Mouse (Mus musculus) lung, embryonic 15.5 days (tissue): Measurements from ENCODE around the gene Topbp1. TPM values are rescaled to one million over a fixed set of nuclear protein-coding genes. Genes with fewer than 3 reads are reported as not detected.

Experiments
- ATAC-seq: fragments of 200-750 bp; cut with Nextera tagmentation; 2 replicates; pipeline ENCODE4 v1.8.0; 2017; ENCODE audit warnings: moderate number of reproducible peaks, borderline replicate concordance; ENCODE audit not compliant: low FRiP score, low TSS enrichment; ENCODE audit errors: extremely low read depth
- H3K27ac ChIP-seq: fragments of 300-500 bp; sonication (generic); 2 replicates; pipeline ENCODE4 v1.5.1; 2015; ENCODE audit warnings: moderate library complexity, mild to moderate bottlenecking, inconsistent platforms
- H3K27me3 ChIP-seq: fragments of 300-500 bp; sonication (generic); 2 replicates; pipeline ENCODE4 v1.6.1; 2015; ENCODE audit warnings: inconsistent platforms
- H3K36me3 ChIP-seq: fragments of 300-500 bp; sonication (generic); 2 replicates; pipeline ENCODE4 v1.6.1; 2015; ENCODE audit warnings: inconsistent platforms
- H3K4me1 ChIP-seq: fragments of 300-500 bp; sonication (generic); 2 replicates; pipeline ENCODE4 v1.6.1; 2015; ENCODE audit warnings: inconsistent platforms
- H3K4me2 ChIP-seq: fragments of 300-500 bp; sonication (generic); 2 replicates; pipeline ENCODE4 v1.6.1; 2015; ENCODE audit warnings: inconsistent platforms, mild to moderate bottlenecking, moderate library complexity
- H3K4me3 ChIP-seq: fragments of 300-500 bp; sonication (generic); 2 replicates; pipeline ENCODE4 v1.5.1; 2015; ENCODE audit warnings: mild to moderate bottlenecking, inconsistent platforms
- H3K9ac ChIP-seq: fragments of 300-500 bp; sonication (generic); 2 replicates; pipeline ENCODE4 v1.6.1; 2015; ENCODE audit warnings: inconsistent platforms
- H3K9me3 ChIP-seq: fragments of 300-500 bp; sonication (generic); 2 replicates; pipeline ENCODE4 v1.6.1; 2016; ENCODE audit warnings: inconsistent platforms
- WGBS: fragments of 180-500 bp; shearing (Covaris S2); methylation state at CpG from one replicate; pipeline ENCODE4 v1.1.7; 2015; 5-methylcytosine and 5-hydroxymethylcytosine counted together
- polyA plus RNA-seq: library from polyadenylated mRNA; unstranded; fragments of >200 nt; fragmentation: Nextera tagmentation; extraction: Ambion mirVana; gene quantifications from 2 replicates; pipeline ENCODE4 v1.2.1, GENCODE M21; 2015

Topbp1 gene
- polyA plus RNA-seq, 1 experiment from 2014 or later: 75.2 TPM

DNA sequence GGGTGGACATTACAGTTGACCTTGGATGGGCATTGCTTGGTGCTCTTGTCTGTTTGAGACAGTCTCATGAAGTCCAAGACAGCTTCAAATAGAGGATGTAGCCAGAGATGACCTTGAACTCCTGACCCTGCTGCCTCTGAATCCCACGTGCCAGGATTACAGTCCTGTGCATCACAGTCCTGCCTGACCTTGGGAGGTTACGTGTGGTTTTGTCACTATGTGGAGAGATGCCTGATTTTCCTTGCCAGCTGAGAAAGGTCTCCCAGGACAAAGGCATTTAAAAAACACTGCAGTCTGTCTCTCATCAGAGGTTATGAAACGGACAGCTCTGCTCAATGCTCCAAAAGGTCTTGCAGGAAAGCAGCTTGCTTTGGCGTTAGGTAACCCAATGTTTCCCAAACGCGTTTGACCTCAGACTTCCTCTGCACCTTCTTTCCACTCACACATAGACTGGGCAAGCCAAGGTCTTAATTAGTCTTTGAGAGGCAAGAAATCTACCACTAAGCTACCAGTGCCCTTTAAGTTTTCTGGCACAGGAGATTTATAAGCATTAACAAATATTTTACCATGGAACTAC, 86.9 kb downstream of the Topbp1 start:
- Histone ChIP-seq H3K4me1 (peaks cover 15% of the 10 kb centered on the region), H3K27me3 (no peaks in the 10 kb centered on the region), H3K4me3 (no peak overlapping the region), H3K4me2 (no peak overlapping the region), H3K9ac (no peak overlapping the region), H3K36me3 (no peaks in the 10 kb centered on the region), H3K9me3 (no peaks in the 10 kb centered on the region), H3K27ac (no peak overlapping the region)
- no peak for ATAC-seq
- WGBS: 60% methylated on average over 6 of the region's 6 CpGs

DNA sequence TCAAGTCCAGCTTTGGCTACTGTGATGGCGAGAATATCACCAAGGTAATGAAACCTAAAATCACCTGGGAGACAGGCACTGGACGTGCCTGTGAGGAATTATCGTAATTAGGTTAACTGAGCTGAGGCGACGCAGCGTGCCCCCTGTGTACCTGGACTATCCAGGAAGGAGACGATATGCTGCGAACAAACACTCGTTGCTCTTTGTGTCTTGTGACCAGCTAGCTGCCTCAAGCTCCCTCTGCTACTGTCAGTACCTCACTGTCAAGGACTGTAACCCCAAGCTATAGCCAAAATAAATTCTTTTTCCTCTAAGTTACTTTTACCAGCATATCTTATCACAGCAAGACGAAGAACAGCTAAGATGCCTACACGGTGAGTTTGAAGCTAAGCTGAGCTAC, 88.2 kb downstream of the Topbp1 start:
- H3K4me1 ChIP-seq: peaks cover 6% of the 10 kb centered on the region
- H3K9me3 ChIP-seq: no peaks in the 10 kb centered on the region
- H3K9ac ChIP-seq: no peak overlapping the region
- H3K36me3 ChIP-seq: no peaks in the 10 kb centered on the region
- H3K4me2 ChIP-seq: no peak overlapping the region
- H3K4me3 ChIP-seq: no peak overlapping the region
- no peak overlapping the region for H3K27ac ChIP-seq
- no peaks in the 10 kb centered on the region for H3K27me3 ChIP-seq
- no peak for ATAC-seq
- 85% methylated on average over 11 of the region's 11 CpGs for WGBS

DNA sequence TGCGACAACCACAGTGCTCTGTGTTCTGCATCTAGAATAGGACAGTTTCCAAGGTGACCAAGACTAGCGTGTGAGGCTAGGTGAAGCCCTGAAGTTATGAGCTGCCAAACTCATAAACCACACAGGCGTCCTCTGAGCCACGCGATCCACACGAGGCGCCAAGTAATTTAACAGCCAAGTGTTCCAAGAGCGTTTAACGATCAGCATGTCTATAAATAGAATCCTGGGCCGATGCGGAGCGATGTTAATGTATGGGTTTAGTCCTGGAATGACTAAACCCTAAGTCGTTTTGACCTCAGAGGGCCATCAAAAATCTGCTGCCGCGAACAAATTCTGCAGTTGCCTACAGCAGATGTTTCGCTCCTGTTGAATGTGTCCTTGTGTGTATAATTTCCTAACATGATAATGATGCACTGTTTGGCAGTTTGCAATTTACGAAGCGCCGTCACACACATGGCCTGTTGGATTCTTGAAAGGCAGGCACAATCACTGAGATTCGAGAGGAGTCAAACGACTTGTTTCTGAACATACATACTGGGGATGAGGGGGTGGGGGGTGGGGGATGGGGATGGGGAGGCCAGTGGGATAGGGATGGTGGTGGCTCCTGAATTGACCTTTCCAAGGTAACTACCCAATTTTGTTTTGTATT, 93.6 kb downstream of the Topbp1 start:
- Histone ChIP-seq H3K4me2 (no peak overlapping the region), H3K36me3 (no peaks in the 10 kb centered on the region), H3K4me3 (no peak overlapping the region), H3K9ac (no peak overlapping the region), H3K27ac (no peak overlapping the region), H3K4me1 (no peaks in the 10 kb centered on the region), H3K9me3 (no peaks in the 10 kb centered on the region), H3K27me3 (no peaks in the 10 kb centered on the region)
- no peak for ATAC-seq
- 42% methylated on average over 21 of the region's 21 CpGs for WGBS

Other genes with a start within 250 kb of the Topbp1 start
- 3.8 and 4.3 TPM in 2 replicates for gene Rab6b, start 193.4 kb upstream of the Topbp1 start, polyA plus RNA-seq
- 62.5 and 66.0 TPM in 2 replicates for gene Srprb, start 103.1 kb upstream of the Topbp1 start, polyA plus RNA-seq
- 0.49 and 0.84 TPM in 2 replicates for gene Gm20425, start 74.9 kb upstream of the Topbp1 start, polyA plus RNA-seq
- 81.9 and 117 TPM in 2 replicates for gene Trf, start 74.8 kb upstream of the Topbp1 start, polyA plus RNA-seq
- 1.9 and 2.9 TPM in 2 replicates for gene 1300017J02Rik, start 133 bp upstream of the Topbp1 start, polyA plus RNA-seq
- gene Cdv3, start 60.6 kb downstream of the Topbp1 start, polyA plus RNA-seq: 103 and 108 TPM in 2 replicates
- gene Bfsp2, start 175.2 kb downstream of the Topbp1 start, polyA plus RNA-seq: 0.64 TPM in 1 of 2 replicates, not detected in the other